Mouse (Mus musculus) layer of hippocampus, adult 8-10 months (tissue): Measurements from ENCODE around the gene Rere. TPM values are rescaled to one million over a fixed set of nuclear protein-coding genes. Genes with fewer than 3 reads are reported as not detected.
"Not testable (repeated sequence)": the region's sequence is repeated elsewhere in the genome, so short reads cannot be mapped to it uniquely, and the experiment has no call there.

Experiments used
- DNase-seq, 2 experiments: peaks; one replicate each; pipeline ENCODE4 v3.0.0; 2022; ENCODE audit warnings: low spot score in 2 of 2
- total RNA-seq, 4 experiments: library from RNA; stranded (reverse); gene quantifications; 2 replicates each; pipeline ENCODE4 v1.2.4; 2022

Rere gene
- total RNA-seq, 4 experiments from 2014 or later = 105 to 123 (median 113) TPM

DNA sequence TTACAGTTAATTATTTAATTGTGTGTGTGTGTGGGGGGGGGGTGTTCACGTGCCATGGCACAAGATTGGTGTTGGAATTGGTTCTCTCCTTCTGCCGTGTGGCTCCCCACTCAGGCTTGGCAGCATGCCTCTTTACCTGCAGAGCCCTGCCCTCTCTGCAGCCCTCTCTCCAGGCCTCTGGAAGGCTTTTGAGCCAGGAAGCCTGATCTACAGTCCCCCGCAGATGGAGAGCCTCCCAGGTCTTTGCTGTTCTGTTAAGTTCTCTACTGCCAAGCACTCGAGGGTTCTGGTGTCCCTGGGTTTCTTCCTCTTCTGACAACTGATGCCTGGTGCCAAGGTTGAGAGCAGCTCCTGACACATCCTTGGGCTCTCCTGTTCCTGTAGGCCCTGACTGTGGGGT lies 27.0 kb upstream of the Rere start:
- no peak for DNase-seq

GRCm38 (mm10) chr4:150255181-150255580 lies 26.3 kb upstream of the Rere start:
- DNase-seq = no peak

GRCm38 (mm10) chr4:150257252-150258204 lies 23.9 kb upstream of the Rere start:
- peak in 1 of 2 experiments; percentile 76 for DNase-seq

- DNase-seq = peak in 1 of 2 experiments; percentile 33
Measured at GRCm38 (mm10) chr4:150258388-150258787, 23.1 kb upstream of the Rere start.

DNA sequence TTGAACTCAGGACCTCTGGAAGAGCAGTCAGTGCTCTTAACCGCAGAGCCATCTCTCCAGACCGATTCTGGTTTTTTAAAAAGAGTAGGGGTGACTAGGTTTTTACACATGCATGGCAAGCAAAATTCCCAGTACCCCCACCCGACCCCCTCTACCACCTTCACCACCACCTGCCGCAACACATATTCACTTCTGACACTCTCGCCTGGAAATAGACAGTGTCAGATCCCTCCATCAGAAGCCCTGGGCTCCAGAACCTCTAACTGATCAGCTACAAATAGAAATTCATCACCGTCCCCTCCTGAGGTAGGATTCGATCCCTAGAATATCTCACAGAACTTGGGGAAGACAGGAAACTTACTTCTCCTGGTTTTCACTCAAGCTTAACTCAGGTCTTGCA lies 21.9 kb upstream of the Rere start:
- no peak for DNase-seq

GRCm38 (mm10) chr4:150260111-150260510 lies 21.3 kb upstream of the Rere start:
- DNase-seq = no peak

DNA sequence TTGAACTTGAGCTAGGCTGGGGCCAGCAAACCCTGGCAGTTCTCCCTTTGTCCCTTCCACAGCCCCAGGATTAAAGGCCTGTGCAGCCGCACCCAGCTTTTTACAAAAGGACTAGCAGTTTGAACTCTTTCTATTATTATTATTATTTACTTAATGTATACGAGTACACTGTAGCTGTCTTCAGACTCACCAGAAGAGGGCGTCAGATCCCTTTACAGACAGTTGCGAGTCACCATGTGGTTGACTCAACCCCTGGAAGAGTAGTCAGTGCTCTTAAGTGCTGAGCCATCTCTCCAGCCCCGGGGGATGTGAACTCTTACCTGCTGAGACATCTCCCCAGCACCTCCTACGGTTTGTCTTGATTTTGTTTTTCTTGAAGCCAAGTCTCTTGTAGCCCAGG lies 20.7 kb upstream of the Rere start:
- DNase-seq = no peak

- no peak for DNase-seq
Measured at GRCm38 (mm10) chr4:150262301-150262700, 19.1 kb upstream of the Rere start.

- no peak for DNase-seq
Measured at GRCm38 (mm10) chr4:150264903-150265302, 16.5 kb upstream of the Rere start.

DNA sequence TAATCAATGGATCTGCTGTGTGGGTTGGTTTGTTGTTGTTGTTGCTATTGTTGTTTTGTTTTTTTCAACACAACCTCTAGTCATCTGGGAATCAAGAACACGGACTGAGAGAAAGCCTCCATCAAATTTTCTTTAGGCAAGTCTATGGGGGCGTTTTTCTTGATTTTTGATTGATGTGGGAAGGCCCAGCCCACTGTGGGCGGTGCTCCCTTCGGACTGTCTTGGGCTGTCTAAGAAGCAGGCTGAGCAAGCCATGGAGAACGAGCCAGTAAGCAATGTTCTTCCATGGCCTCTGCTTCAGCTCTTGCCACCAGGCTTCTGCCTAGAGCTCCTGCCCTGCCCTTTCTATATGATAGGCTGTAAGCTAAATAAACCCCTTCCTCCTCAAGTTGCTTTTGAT lies 16.0 kb upstream of the Rere start:
- no peak for DNase-seq

- no peak for DNase-seq
Measured at GRCm38 (mm10) chr4:150266655-150267223, 14.7 kb upstream of the Rere start.

DNA sequence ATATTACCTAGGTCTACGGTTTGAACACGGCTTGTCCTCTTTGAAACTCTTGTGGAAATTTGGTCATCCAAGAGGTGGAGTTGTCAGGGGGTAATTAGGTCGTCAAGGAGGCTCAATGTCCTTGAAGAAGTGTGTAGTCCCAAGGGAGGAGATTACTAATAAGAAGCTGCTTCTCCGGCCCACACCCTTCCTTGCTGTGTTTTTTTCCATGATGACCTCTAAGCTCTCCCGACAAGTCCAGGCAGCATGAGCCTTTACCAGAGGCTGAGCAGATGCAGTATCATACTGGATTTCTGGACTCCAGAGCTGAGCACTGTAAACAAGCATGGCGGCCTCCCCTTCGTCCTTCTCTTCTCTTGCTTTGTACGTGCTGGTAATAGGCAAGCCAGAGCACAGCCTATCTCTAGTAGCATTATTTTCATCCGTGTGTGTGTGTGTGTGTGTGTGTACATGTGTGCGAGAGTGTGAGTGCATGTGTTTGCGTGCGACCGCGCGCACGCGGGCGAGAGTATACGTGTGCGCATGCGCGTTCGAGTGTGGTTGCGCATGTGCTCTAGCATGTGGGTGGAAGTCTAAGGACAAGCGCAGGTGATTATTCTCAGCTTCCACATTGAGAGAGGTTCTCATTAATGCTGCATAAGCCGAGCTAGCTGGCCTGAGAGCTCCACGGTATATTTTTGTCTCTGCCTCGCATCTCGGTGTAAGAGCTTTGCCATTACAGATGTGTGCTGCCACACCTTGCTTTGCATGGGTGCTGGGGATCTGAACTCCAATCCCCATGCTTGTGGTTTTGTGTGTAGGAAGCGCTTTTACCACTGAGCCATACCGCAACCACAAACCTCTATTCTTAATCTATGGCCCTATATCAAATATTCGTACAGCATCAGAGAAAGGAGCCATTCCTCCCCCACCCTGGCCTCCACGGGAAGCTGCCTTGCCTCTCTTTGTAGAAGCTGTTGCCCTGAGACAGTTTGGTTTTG lies 12.5 kb upstream of the Rere start:
- no peak for DNase-seq

- no peak for DNase-seq
Measured at GRCm38 (mm10) chr4:150269679-150270078, 11.8 kb upstream of the Rere start.

- DNase-seq = not testable (repeated sequence)
Measured at GRCm38 (mm10) chr4:150270718-150271117, 10.7 kb upstream of the Rere start.

- peak in 1 of 2 experiments; percentile 38 for DNase-seq
Measured at GRCm38 (mm10) chr4:150272725-150273124, 8.7 kb upstream of the Rere start.

DNA sequence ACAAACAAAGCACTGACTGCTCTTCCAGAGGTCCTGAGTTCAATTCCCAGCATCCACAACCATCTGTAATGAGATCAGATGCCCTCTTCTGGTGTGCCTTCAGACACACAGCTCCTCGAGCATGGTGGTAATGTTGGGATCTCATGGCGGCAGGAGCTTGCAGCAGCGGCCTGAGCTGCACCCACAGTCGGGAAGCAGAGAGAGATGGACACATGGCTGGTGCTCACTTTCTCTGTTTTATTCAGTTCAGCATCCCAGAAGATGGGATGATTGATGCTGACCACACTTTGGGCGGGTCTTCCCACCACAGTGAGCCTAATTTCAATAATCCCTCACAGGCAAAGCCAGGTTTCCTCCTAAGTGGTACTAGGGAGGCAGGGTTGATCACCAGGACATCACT lies 5.9 kb upstream of the Rere start:
- DNase-seq = no peak

DNA sequence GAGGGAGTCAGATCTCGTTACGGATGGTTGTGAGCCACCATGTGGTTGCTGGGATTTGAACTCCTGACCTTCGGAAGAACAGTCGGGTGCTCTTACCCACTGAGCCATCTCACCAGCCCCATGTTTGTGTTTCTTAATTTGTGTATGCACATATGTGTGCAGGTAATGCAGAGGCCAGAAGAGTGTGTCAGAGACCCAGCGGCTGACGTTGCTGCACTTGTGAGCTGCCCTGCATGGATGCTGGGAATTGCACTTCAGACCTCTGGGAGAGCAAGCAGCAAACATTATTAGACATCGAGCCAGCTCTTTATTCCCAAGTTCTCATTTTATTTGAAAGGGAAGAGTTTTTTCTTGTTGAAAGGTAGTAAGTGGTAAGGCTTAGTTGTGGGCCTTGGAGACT lies 2.1 kb upstream of the Rere start:
- not testable (repeated sequence) for DNase-seq

- no peak for DNase-seq
Measured at GRCm38 (mm10) chr4:150280002-150280401, 1.4 kb upstream of the Rere start.

DNA sequence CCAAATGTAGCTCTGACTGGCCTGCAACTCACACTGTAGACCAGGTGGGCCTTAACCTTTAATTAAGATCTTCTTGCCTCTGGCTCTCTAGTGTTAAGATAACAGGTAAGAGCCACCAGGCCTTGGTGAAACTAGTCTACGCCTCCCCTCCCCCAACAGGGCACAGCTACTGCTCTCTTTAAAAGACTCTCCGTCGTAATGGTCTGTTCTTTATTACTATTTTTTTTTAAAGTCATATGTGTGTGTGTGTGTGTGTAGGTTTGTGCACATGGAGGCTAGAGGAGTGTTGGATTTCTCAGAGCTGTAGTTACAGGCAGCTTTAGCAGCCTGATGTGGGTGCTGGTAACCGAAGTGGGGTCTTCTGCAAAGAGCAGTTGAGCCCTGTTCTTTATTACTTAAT lies 987 bp upstream of the Rere start:
- no peak for DNase-seq

GRCm38 (mm10) chr4:150281891-150282630 lies 615 bp downstream of the Rere start:
- no peak for DNase-seq
